ENCODE assay signal across 14 mouse cellular contexts in genomic region chr13:44085621-44086510, GRCm38 (mm10).
DNase-seq lines count a peak whose midpoint lies in the region; ATAC-seq and TF ChIP-seq lines count a peak whose summit lies in the region.
"Had no signal": no experiment of that assay in that cellular context is flagged by ENCODE, and none has a peak within 500 bp of the region (broad histone marks: within the 10 kb centered on the region; RNA-seq: fewer than 3 reads in every experiment).

No protein-coding gene starts in this region.

- DNase-seq in forebrain, embryonic 11.5 days (ENCODE audit: low spot score), result no peak
- peak; percentile 78 for DNase-seq in lung, embryonic 14.5 days
- DNase-seq in lung, adult 2 months, result no peak
- peak; percentile 26 for DNase-seq in yolk sac, embryonic 10.5 days (ENCODE audit: low spot score)
- DNase-seq: B cell, adult 2 months; gastrocnemius, postnatal 36 days; kidney, adult 8-10 months; layer of hippocampus, postnatal 36 days had no signal

- H3K36me3 ChIP-seq in forebrain, embryonic 15.5 days, result no peaks in the 10 kb centered on the region
- H3K36me3 ChIP-seq in forebrain, embryonic 11.5 days (ENCODE audit: control insufficient read depth, insufficient read depth, low read length), result no peaks in the 10 kb centered on the region
- H3K36me3 ChIP-seq in lung, embryonic 14.5 days (ENCODE audit: insufficient read depth), result no peaks in the 10 kb centered on the region
- H3K36me3 ChIP-seq in intestine, embryonic 16.5 days (ENCODE audit: control insufficient read depth, insufficient read depth, low read length), result no peaks in the 10 kb centered on the region
- H3K36me3 ChIP-seq: forebrain, embryonic 12.5 days; midbrain, embryonic 10.5 days had no signal

- WGBS in forebrain, embryonic 15.5 days, result 65% methylated on average over 10 of the region's 10 CpGs
- 72% methylated on average over 10 of the region's 10 CpGs for WGBS in forebrain, embryonic 11.5 days
- 43% methylated on average over 10 of the region's 10 CpGs for WGBS in lung, embryonic 14.5 days
- 52% methylated on average over 10 of the region's 10 CpGs for WGBS in lung, adult 2 months
- WGBS in intestine, embryonic 16.5 days, result 51% methylated on average over 10 of the region's 10 CpGs

- H3K9ac ChIP-seq in forebrain, embryonic 15.5 days (replicated peaks), result no peak overlapping the region
- H3K9ac ChIP-seq in forebrain, embryonic 11.5 days (ENCODE audit: low read length), result no peak overlapping the region
- no peak overlapping the region for H3K9ac ChIP-seq in lung, embryonic 14.5 days
- H3K9ac ChIP-seq in intestine, embryonic 16.5 days (ENCODE audit: low read depth, low read length), result no peak overlapping the region
- H3K9ac ChIP-seq: forebrain, embryonic 12.5 days had no signal

- H3K4me1 ChIP-seq in forebrain, embryonic 15.5 days, result peaks cover 9% of the 10 kb centered on the region
- H3K4me1 ChIP-seq in forebrain, embryonic 11.5 days (replicated peaks; ENCODE audit: control insufficient read depth, insufficient read depth, low read length), result no peaks in the 10 kb centered on the region; the same call in 1 of the 2 replicates
- H3K4me1 ChIP-seq in lung, embryonic 14.5 days (ENCODE audit: insufficient read depth), result peaks cover 15% of the 10 kb centered on the region; the same call in 1 of the 2 replicates
- peaks cover 5% of the 10 kb centered on the region for H3K4me1 ChIP-seq in lung, adult 2 months (ENCODE audit: control insufficient read depth, insufficient read depth, low read length)
- peaks cover 8% of the 10 kb centered on the region; the same call in 1 of the 2 replicates for H3K4me1 ChIP-seq in intestine, embryonic 16.5 days (ENCODE audit: control insufficient read depth, insufficient read depth, low read length)

- no peak for TF ChIP-seq POLR2A in lung, adult 2 months (IDR thresholded peaks at IDR 0.05; ENCODE audit: borderline replicate concordance, extremely low read depth, low read depth, low read length)

- TF ChIP-seq CTCF in lung, embryonic 14.5 days (IDR thresholded peaks at IDR 0.05; ENCODE audit: low read depth), result no peak
- no peak for TF ChIP-seq CTCF in lung, adult 2 months (IDR thresholded peaks at IDR 0.05; ENCODE audit: insufficient read depth, low read length)

- no peak for ATAC-seq in forebrain, embryonic 15.5 days (replicated peaks)
- no peak for ATAC-seq in forebrain, embryonic 11.5 days (replicated peaks; ENCODE audit: low FRiP score)
- ATAC-seq in lung, embryonic 14.5 days (ENCODE audit: insufficient read depth), result peak; percentile 79
- peak; percentile 60; the same call in 1 of the 2 replicates for ATAC-seq in intestine, embryonic 16.5 days
- ATAC-seq in inflammation-experienced regulatory T-cells, adult 6 months, result no peak
- no peak for ATAC-seq in monocyte, adult 5-6 weeks (replicated peaks; ENCODE audit: insufficient number of reproducible peaks, low FRiP score, low TSS enrichment, poor library complexity, severe bottlenecking)

- no peaks in the 10 kb centered on the region for H3K9me3 ChIP-seq in forebrain, embryonic 15.5 days
- H3K9me3 ChIP-seq in forebrain, embryonic 11.5 days (ENCODE audit: control insufficient read depth, low read length), result no peaks in the 10 kb centered on the region
- no peaks in the 10 kb centered on the region for H3K9me3 ChIP-seq in lung, embryonic 14.5 days (ENCODE audit: low read depth, low read length)
- H3K9me3 ChIP-seq in intestine, embryonic 16.5 days (ENCODE audit: control insufficient read depth, low read length), result no peaks in the 10 kb centered on the region
- H3K9me3 ChIP-seq: forebrain, embryonic 12.5 days; midbrain, embryonic 10.5 days had no signal

- no peak overlapping the region for H3K4me3 ChIP-seq in forebrain, embryonic 15.5 days
- no peak overlapping the region for H3K4me3 ChIP-seq in forebrain, embryonic 11.5 days (ENCODE audit: low read depth, low read length)
- no peak overlapping the region for H3K4me3 ChIP-seq in lung, embryonic 14.5 days (ENCODE audit: low read depth, low read length)
- H3K4me3 ChIP-seq in lung, adult 2 months (replicated peaks; ENCODE audit: extremely low read depth, low read depth, low read length), result no peak overlapping the region
- H3K4me3 ChIP-seq in intestine, embryonic 16.5 days (ENCODE audit: low read length), result no peak overlapping the region
- H3K4me3 ChIP-seq: forebrain, embryonic 12.5 days; midbrain, embryonic 10.5 days had no signal

- peak overlapping the region; percentile 34; the same call in 1 of the 2 replicates for H3K27ac ChIP-seq in forebrain, embryonic 15.5 days (replicated peaks)
- H3K27ac ChIP-seq in forebrain, embryonic 11.5 days (ENCODE audit: low read depth, low read length), result no peak overlapping the region
- H3K27ac ChIP-seq in lung, embryonic 14.5 days (ENCODE audit: low read depth), result peak overlapping the region; percentile 25; the same call in 1 of the 2 replicates
- peak overlapping the region; percentile 40 for H3K27ac ChIP-seq in intestine, embryonic 16.5 days (ENCODE audit: low read length)
- H3K27ac ChIP-seq: forebrain, embryonic 12.5 days; midbrain, embryonic 10.5 days had no signal

- H3K27me3 ChIP-seq in forebrain, embryonic 15.5 days, result no peaks in the 10 kb centered on the region
- no peaks in the 10 kb centered on the region for H3K27me3 ChIP-seq in forebrain, embryonic 11.5 days (ENCODE audit: control insufficient read depth, insufficient read depth, low read length)
- H3K27me3 ChIP-seq in lung, embryonic 14.5 days (ENCODE audit: insufficient read depth, low read length), result no peaks in the 10 kb centered on the region
- H3K27me3 ChIP-seq in intestine, embryonic 16.5 days (replicated peaks; ENCODE audit: control insufficient read depth, insufficient read depth, low read length), result no peaks in the 10 kb centered on the region

- H3K4me2 ChIP-seq in forebrain, embryonic 15.5 days (replicated peaks), result no peak overlapping the region
- H3K4me2 ChIP-seq in forebrain, embryonic 11.5 days (ENCODE audit: low read depth, low read length, severe bottlenecking), result no peak overlapping the region
- no peak overlapping the region for H3K4me2 ChIP-seq in lung, embryonic 14.5 days
- no peak overlapping the region for H3K4me2 ChIP-seq in intestine, embryonic 16.5 days (ENCODE audit: low read depth, low read length)
- H3K4me2 ChIP-seq: forebrain, embryonic 12.5 days had no signal

Comparison
In these comparisons a context has a peak if more than half of its experiments do, and no peak if none do; other contexts are left out.
1. DNase-seq: peak in lung, embryonic 14.5 days (single experiment) and yolk sac, embryonic 10.5 days (single experiment); none in forebrain, embryonic 11.5 days (single experiment) and lung, adult 2 months (single experiment).
2. ATAC-seq: peak in lung, embryonic 14.5 days (single experiment) and intestine, embryonic 16.5 days (single experiment); none in forebrain, embryonic 15.5 days (single experiment), forebrain, embryonic 11.5 days (single experiment), inflammation-experienced regulatory T-cells, adult 6 months (single experiment) and monocyte, adult 5-6 weeks (single experiment).